Mouse (Mus musculus) neural tube, embryonic 14.5 days (tissue): ENCODE data around the gene Paqr5. TPM values are rescaled to one million over a fixed set of nuclear protein-coding genes. Genes with fewer than 3 reads are reported as not detected.

Source experiments
- ATAC-seq: fragments of 200-750 bp; cut with Nextera tagmentation; 2 replicates; pipeline ENCODE4 v1.8.0; 2017; ENCODE audit warnings: low read depth, mild to moderate bottlenecking, moderate TSS enrichment, moderate library complexity
- H3K27ac ChIP-seq: fragments of 300-500 bp; sonication (generic); 2 replicates; pipeline ENCODE4 v1.5.1; 2014; ENCODE audit warnings: low read depth, mild to moderate bottlenecking, control low read depth, low read length, moderate library complexity, mixed read lengths
- H3K27me3 ChIP-seq: fragments of 300-500 bp; sonication (generic); 2 replicates; pipeline ENCODE4 v1.6.1; 2014; ENCODE audit warnings: low read length; ENCODE audit not compliant: control insufficient read depth, insufficient read depth
- H3K36me3 ChIP-seq: fragments of 300-500 bp; sonication (generic); 2 replicates; pipeline ENCODE4 v1.6.1; 2014; ENCODE audit warnings: low read length, mixed read lengths; ENCODE audit not compliant: control insufficient read depth, insufficient read depth
- H3K4me1 ChIP-seq: fragments of 300-500 bp; sonication (generic); 2 replicates; pipeline ENCODE4 v1.6.1; 2014; ENCODE audit warnings: low read length; ENCODE audit not compliant: control insufficient read depth, insufficient read depth
- H3K4me2 ChIP-seq: fragments of 300-500 bp; sonication (generic); 2 replicates; pipeline ENCODE4 v1.6.1; 2014; ENCODE audit warnings: mild to moderate bottlenecking, low read depth, low read length, control low read depth
- H3K4me3 ChIP-seq: fragments of 300-500 bp; sonication (generic); 2 replicates; pipeline ENCODE4 v1.5.1; 2014; ENCODE audit warnings: low read depth, low read length, control low read depth, mixed read lengths
- H3K9ac ChIP-seq: fragments of 300-500 bp; sonication (generic); replicated peaks from 2 replicates; pipeline ENCODE4 v1.6.1; 2014; ENCODE audit warnings: low read depth, mild to moderate bottlenecking, control low read depth, low read length, mixed read lengths
- H3K9me3 ChIP-seq: fragments of 300-500 bp; sonication (generic); 2 replicates; pipeline ENCODE4 v1.6.1; 2016; ENCODE audit warnings: low read length; ENCODE audit not compliant: control insufficient read depth
- WGBS: fragments of 180-500 bp; shearing (Covaris S2); extraction: QIAGEN DNeasy Blood & Tissue Kit; methylation state at CpG from one replicate; pipeline ENCODE4 v1.1.7; 2014; 5-methylcytosine and 5-hydroxymethylcytosine counted together
- polyA plus RNA-seq: library from polyadenylated mRNA; unstranded; fragments of >200 nt; fragmentation: Nextera tagmentation; extraction: Ambion mirVana; gene quantifications from 2 replicates; pipeline ENCODE4 v1.2.1, GENCODE M21; 2014

Paqr5 gene
- 0.17 and 0.33 TPM in 2 replicates for polyA plus RNA-seq

DNA sequence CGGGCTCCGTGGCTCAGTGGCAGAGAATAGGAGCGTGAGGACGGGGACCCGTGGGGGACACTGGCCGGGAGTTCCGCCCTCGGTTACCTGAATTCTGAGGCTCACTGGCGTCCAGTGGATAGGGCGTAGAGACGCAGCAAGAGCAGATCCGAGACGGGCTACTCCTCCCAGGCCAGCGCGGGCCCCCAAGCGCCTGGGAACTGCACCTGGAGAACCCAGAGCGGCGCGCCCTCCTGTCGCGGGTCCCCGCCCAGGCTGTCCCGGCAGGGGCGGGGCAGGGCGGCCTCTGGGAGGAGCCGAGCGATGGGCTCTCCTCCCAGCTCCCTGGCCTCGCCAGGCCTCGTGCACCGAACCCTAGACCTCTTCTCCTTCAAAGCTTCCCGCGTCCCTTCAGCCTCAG lies at the start of gene Paqr5:
Paqr5 (minus strand) TSS at position 257 of the 400 bp plus-strand sequence.
- peaks cover 15% of the 10 kb centered on the region; the same call in 1 of the 2 replicates for H3K27me3 ChIP-seq
- no peak within 1 kb of the TSS for H3K9ac ChIP-seq
- ATAC-seq = no peak

DNA sequence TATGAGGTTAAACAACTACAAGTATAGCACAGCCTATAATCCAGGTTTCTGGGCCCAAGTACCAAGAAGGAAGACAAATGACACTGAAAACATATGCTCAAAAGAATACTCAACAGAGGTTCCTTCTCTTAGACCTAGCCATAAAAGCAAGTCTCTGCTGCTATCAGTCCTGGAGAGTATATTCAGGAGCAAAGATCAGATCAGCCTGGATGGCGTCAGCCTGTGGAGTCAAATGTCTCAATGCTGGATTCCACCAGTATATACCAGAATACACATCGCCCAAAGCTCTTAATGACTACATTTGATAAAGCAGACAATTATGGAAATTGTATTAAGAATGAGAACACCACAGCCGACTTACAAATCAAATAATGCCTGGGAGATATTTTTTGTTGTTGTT lies 35.6 kb upstream of the Paqr5 start:
- Histone ChIP-seq H3K4me3 (no peak overlapping the region), H3K36me3 (0 out of 2 replicates have a peak, but pooled peaks cover 2% of the 10 kb centered on the region), H3K4me1 (no peaks in the 10 kb centered on the region), H3K4me2 (no peak overlapping the region), H3K27me3 (no peaks in the 10 kb centered on the region), H3K9ac (no peak overlapping the region), H3K27ac (no peak overlapping the region), H3K9me3 (no peaks in the 10 kb centered on the region)
- 95% methylated on average over 3 of the region's 3 CpGs for WGBS
- no peak for ATAC-seq

More for the DNA sequence above, at the start of gene Paqr5:
- Histone ChIP-seq H3K36me3 (no peaks in the 10 kb centered on the region), H3K4me2 (peak within 1 kb of the TSS; percentile 41), H3K4me3 (peak within 1 kb of the TSS; percentile 26), H3K4me1 (peaks cover 5% of the 10 kb centered on the region; the same call in 1 of the 2 replicates), H3K27ac (no peak within 1 kb of the TSS), H3K9me3 (no peaks in the 10 kb centered on the region)
- under 1% methylated on average over 30 of the region's 32 CpGs for WGBS

DNA sequence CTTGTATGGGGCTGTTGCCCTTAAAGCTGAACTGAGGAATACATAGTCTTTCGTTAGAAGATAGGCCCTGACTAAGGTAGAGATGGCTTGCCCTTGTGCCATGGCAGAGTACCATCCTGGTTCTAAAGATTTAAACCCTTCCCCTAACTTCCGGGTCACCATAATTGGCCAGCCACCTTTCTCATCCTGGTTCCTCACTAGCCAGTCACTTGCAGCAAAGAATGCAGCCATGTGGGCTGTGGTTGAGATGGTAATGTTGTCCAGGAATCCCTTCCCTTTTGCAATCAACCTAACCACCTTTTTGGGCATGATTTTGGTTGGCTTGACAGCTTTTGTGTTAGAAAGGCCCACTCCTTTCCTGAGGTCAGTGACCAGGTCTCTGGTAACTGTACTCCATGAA lies 33.8 kb upstream of the Paqr5 start:
- ATAC-seq = no peak
- H3K9me3 ChIP-seq = no peaks in the 10 kb centered on the region
- no peak overlapping the region for H3K9ac ChIP-seq
- H3K36me3 ChIP-seq = 0 out of 2 replicates have a peak, but pooled peaks cover 2% of the 10 kb centered on the region
- H3K4me1 ChIP-seq = no peaks in the 10 kb centered on the region
- no peak overlapping the region for H3K4me2 ChIP-seq
- no peak overlapping the region for H3K4me3 ChIP-seq
- H3K27me3 ChIP-seq = no peaks in the 10 kb centered on the region
- H3K27ac ChIP-seq = no peak overlapping the region
- 97% methylated on average over 2 of the region's 2 CpGs for WGBS

DNA sequence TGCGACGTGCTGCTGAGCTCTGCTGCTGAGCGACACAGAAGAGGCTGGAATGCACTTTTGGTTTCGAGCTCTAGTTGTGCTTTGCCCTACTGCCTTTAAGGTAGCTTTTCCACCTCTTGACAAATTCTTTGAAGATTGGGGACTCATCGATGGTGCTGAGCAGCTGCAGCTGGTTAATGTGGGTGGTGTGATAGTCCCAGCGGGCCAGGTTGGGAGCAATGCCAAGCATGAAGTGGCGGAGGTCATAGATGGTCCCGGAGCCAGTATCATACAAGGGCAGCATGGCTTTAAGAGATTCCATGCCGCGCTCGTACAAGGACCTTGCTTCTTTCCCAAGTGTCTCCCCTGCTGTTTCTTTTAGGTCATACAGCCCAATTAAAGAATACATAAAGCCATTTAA lies 33.3 kb upstream of the Paqr5 start:
- no peak overlapping the region for H3K27ac ChIP-seq
- H3K4me1 ChIP-seq = no peaks in the 10 kb centered on the region
- no peak overlapping the region for H3K9ac ChIP-seq
- H3K9me3 ChIP-seq = no peaks in the 10 kb centered on the region
- WGBS = 80% methylated on average over 11 of the region's 11 CpGs
- no peak for ATAC-seq
- no peak overlapping the region for H3K4me2 ChIP-seq
- H3K36me3 ChIP-seq = 0 out of 2 replicates have a peak, but pooled peaks cover 2% of the 10 kb centered on the region
- H3K27me3 ChIP-seq = no peaks in the 10 kb centered on the region
- H3K4me3 ChIP-seq = no peak overlapping the region

DNA sequence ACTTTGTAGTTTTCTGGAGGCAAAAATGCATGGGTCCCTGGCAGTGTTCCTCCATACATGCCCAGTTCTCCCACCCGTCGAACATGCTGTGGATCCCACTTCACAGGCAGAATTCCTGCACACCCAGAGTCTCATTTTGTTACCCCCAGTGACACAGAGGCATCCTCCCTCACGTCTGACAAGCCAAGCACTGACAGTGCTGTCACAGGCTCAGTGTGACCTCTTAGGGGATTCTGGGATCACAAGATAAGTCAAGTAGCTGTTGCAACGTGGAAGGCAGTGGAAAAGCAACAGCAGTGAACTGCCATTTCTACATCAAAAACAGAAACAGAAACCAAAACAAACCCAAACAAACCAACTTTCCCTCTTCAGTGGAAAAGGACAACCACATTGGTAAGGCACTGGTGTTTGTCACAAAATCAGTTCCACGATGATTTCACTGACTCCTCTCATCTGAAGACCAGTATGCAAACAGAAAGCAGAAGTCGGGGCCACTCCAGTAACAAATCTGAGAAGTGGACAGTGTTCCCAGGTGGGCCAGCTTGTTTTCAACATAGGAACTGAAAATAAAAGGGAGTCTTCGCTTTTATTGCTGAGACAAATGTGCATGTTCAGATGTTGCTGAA lies 31.3 kb upstream of the Paqr5 start:
- H3K9me3 ChIP-seq = no peaks in the 10 kb centered on the region

GRCm38 (mm10) chr9:62056206-62056605 lies 29.6 kb upstream of the Paqr5 start:
- no peak overlapping the region for H3K4me2 ChIP-seq
- H3K4me3 ChIP-seq = no peak overlapping the region
- no peaks in the 10 kb centered on the region for H3K9me3 ChIP-seq
- WGBS = 95% methylated on average over 2 of the region's 2 CpGs
- H3K4me1 ChIP-seq = no peaks in the 10 kb centered on the region
- H3K27me3 ChIP-seq = no peaks in the 10 kb centered on the region
- ATAC-seq = no peak
- H3K36me3 ChIP-seq = 0 out of 2 replicates have a peak, but pooled peaks cover 2% of the 10 kb centered on the region
- H3K27ac ChIP-seq = no peak overlapping the region
- H3K9ac ChIP-seq = no peak overlapping the region

More for the DNA sequence above, 31.3 kb upstream of the Paqr5 start:
- Histone ChIP-seq H3K4me1 (no peaks in the 10 kb centered on the region), H3K4me2 (no peak overlapping the region), H3K36me3 (0 out of 2 replicates have a peak, but pooled peaks cover 2% of the 10 kb centered on the region), H3K4me3 (no peak overlapping the region), H3K27ac (no peak overlapping the region), H3K9ac (no peak overlapping the region), H3K27me3 (no peaks in the 10 kb centered on the region)
- no peak for ATAC-seq
- WGBS = 82% methylated on average over 7 of the region's 7 CpGs

DNA sequence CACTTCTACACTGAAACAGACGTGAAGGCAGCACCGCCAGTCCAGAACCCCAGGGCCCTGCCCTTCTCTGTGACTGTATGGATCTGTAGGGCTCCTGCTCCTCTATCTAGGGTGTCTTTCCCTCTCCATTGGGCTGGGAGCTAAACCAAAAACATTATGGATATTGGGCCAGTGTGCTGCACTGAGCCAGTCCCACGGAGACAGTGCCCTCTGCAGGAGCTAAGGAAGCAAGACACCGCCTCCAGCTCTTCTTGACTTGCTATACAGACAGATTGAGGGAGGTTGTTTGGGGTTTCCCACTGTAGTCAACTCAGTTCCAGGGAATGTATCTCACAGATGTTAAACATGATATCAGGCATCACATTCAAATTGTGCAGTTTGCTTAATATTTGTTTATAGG lies 24.1 kb upstream of the Paqr5 start:
- no peak overlapping the region for H3K9ac ChIP-seq
- H3K27ac ChIP-seq = no peak overlapping the region
- H3K4me2 ChIP-seq = no peak overlapping the region
- no peak overlapping the region for H3K4me3 ChIP-seq
- ATAC-seq = no peak
- H3K36me3 ChIP-seq = no peaks in the 10 kb centered on the region
- no peaks in the 10 kb centered on the region for H3K27me3 ChIP-seq
- H3K9me3 ChIP-seq = no peaks in the 10 kb centered on the region
- no peaks in the 10 kb centered on the region for H3K4me1 ChIP-seq
- 51% methylated on average over 4 of the region's 4 CpGs for WGBS

GRCm38 (mm10) chr9:62049166-62049565 lies 22.5 kb upstream of the Paqr5 start:
- WGBS = 72% methylated on average over 8 of the region's 8 CpGs
- Histone ChIP-seq H3K27me3 (no peaks in the 10 kb centered on the region), H3K9me3 (no peaks in the 10 kb centered on the region), H3K9ac (no peak overlapping the region), H3K36me3 (no peaks in the 10 kb centered on the region), H3K4me3 (no peak overlapping the region), H3K4me2 (no peak overlapping the region), H3K4me1 (no peaks in the 10 kb centered on the region), H3K27ac (no peak overlapping the region)
- no peak for ATAC-seq

DNA sequence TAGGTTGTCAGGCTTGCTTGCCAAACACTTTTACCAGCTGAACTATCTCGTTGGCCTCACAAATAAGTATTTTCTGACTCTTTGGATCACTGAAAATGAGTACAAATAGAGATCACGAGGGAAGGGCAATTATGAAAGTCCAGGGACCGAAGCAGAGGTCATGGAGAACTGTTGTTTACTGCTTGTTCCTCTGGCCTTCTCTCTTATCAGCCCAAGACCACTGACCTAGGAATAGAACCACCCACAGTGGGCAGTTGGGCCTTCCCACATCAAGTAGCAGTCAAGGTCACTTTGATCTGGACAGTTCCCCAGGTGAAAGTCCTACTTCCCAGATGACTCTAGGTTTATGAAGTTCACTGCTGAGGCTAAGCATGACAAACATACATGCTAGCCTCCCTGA lies 15.5 kb upstream of the Paqr5 start:
- WGBS = 92% methylated on average over 3 of the region's 3 CpGs
- no peak overlapping the region for H3K4me3 ChIP-seq
- H3K27ac ChIP-seq = no peak overlapping the region
- no peak for ATAC-seq
- no peaks in the 10 kb centered on the region for H3K4me1 ChIP-seq
- no peaks in the 10 kb centered on the region for H3K36me3 ChIP-seq
- no peaks in the 10 kb centered on the region for H3K27me3 ChIP-seq
- no peaks in the 10 kb centered on the region for H3K9me3 ChIP-seq
- no peak overlapping the region for H3K9ac ChIP-seq
- no peak overlapping the region for H3K4me2 ChIP-seq
